Mouse (Mus musculus) left cerebral cortex, adult 11 months (tissue): ENCODE results near the gene Mettl27.
"Not testable (repeated sequence)": the region's sequence is repeated elsewhere in the genome, so short reads cannot be mapped to it uniquely, and the experiment has no call there.

ENCODE experiments used
- DNase-seq: peaks from one replicate; pipeline ENCODE4 v3.0.0; 2022; ENCODE audit warnings: low spot score

The Mettl27 gene

DNA sequence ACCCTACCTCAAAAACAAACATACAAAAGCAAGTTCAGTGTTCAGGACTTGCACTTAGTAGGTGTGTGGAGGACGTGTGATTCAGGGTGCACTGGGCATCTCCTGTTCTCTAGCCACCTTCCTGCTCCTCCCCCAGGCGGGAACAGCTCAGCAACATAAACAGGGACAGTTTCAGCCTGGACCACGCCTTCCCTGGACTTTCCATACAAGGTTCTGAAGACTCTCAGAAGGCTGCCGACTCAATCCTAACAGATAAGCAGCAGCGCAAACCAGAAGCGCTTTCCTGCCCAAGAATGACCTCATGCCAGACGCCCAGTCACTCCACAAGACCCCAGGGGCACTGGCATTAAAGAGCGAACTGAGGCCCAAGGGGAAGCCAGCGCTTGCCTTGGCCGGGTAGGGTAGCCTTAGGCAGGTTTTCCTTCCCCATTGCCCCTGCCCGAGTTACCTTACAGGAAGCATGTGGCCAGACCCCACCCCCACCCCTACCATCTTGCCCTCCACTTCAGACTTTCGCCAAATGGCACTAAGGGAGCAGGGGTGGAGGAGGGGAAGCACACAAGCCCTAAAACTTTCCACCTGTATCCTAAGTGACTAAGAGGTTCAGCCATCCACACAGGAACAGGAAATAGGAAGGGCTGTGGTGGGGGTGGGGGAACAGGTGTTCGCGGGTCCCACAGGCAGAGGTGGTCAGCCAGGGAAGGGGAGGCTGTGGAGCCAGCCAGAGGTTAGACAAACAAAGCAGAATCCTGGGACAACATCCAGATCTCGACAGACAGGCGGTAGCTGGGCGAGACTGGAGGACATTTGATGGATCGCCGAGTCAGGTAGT is 19.1 kb downstream of the Mettl27 start:
- DNase-seq: no peak

DNA sequence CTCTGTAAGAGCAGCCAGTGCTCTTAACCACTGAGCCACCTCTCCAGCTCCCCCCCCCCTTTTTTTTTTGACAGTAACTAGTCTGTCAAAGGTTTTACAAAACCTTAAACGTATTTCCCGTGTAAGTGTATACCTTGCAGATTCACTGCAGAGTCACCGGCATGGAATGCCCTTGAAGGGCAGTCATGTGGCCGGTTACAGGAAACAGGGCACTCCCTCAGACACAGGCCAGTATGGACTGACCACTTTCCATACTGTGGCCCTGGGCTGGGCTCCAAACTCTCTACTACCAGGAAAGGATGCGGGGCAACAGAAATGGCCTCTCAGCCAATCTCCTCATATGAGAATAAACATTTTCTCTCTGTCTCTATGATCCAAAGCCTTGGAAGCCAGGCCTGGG is 23.3 kb downstream of the Mettl27 start:
- no peak for DNase-seq

DNA sequence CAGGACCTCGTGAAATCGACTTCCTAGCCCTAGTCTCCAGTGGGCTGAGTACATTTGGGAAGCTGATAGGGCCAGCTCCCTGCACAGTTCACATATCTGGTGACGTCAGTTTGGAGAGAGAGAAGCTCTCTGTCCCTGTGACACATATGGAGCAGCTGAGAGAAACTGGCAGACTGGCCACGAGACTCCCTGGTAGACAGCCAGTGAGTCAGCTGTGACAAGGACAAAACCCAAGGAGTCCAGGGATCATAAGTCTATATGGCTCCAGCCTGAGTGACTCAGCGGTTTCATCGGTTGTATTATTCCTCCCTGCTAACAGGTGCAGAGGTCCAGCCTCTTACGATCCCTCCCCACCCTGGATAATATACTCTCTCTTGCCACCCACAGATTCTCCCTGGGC is 26.9 kb downstream of the Mettl27 start:
- DNase-seq: no peak

DNA sequence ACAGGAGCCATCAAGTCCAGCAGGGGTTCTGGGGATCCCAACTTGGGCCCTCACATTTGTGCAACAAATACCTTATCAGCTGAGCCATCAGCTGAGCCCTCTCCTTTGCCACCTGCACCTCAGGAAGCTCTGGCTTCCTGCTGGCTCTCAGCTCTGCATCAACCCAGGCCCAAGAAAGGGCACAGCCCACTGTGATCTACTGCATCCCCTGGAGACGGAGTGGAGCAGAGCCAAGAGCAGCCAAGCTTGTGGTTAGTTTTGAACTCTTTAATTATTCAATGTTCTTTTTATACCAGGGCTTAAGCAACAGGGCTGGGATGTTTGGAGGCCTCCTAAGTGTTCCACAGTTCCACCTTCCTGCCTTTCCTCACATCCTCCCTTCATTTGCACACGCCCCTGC is 28.3 kb downstream of the Mettl27 start:
- no peak for DNase-seq

DNA sequence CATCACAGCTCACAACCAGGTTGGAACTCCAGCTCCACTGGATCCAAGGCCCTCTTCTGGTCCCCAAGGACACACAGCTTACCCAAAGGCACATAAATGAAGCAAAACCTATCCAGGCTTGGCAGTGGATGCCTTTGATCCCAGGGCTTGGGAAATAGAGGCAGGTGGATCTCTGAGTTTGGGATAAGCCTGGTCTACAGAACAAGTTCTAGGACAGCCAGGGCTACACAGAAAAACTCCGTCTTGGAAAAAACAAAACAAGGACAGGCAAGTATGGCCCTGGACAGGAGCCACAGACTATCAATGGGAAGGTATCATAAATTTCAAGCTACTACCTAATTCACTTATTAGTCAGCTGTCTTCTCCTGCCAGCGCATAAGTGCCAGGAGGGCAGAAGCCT is 29.4 kb downstream of the Mettl27 start:
- DNase-seq: no peak

DNA sequence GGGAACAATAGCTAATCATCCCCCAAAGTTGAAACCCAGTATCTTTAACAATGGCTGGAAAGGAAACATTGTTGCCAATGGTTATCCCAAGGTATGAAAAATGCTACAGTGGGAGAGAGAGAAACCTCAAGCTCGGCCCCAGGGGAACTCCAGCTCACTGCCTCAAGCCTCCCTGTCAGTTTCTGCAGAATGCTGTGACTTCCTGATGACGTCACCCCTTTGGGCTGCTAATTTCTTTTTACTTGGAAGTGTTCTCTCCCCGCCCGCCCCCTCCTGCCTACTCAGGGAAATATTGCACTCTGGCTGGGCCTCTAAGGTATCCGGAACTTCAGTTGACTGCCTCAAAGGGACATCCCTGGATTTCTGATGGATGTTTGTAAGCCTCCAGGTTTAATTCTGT is 31.4 kb downstream of the Mettl27 start:
- no peak for DNase-seq

DNA sequence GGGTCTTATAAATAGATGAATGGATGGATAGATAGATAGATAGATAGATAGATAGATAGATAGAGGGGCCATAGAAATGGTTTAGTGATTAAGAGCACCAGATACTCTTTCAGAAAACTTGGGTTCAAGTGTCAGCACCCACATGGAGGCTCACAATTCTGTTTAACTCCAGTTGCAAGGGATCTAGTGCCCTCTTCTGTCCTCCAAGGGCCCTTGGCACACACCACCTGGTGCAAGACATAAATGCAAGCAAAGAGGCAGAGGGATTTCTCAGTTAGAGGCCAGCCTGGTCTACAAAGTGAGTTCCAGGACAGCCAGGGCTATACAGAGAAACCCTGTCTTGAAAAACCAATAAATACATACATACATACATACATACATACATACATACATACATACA is 32.5 kb downstream of the Mettl27 start:
- DNase-seq: not testable (repeated sequence)

DNA sequence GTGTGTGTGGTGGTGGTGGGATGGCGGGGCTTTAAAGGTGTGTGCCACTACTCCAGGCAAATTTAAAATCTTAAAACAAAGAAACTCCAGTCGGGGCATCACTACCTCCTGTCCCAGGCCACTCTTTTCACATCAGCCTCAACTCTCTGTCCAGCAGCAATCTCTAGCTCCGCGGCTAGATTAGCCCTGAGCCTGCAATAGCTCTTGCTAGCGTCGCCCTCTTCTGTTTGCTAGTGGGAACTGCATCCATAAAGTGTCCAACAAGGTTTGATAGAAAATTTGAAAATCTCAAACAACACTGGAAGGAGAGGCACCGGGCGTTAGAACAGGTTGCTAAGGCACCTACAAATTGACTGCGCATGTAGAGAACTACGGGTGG is 33.3 kb downstream of the Mettl27 start:
- peak; percentile 51 for DNase-seq

DNA sequence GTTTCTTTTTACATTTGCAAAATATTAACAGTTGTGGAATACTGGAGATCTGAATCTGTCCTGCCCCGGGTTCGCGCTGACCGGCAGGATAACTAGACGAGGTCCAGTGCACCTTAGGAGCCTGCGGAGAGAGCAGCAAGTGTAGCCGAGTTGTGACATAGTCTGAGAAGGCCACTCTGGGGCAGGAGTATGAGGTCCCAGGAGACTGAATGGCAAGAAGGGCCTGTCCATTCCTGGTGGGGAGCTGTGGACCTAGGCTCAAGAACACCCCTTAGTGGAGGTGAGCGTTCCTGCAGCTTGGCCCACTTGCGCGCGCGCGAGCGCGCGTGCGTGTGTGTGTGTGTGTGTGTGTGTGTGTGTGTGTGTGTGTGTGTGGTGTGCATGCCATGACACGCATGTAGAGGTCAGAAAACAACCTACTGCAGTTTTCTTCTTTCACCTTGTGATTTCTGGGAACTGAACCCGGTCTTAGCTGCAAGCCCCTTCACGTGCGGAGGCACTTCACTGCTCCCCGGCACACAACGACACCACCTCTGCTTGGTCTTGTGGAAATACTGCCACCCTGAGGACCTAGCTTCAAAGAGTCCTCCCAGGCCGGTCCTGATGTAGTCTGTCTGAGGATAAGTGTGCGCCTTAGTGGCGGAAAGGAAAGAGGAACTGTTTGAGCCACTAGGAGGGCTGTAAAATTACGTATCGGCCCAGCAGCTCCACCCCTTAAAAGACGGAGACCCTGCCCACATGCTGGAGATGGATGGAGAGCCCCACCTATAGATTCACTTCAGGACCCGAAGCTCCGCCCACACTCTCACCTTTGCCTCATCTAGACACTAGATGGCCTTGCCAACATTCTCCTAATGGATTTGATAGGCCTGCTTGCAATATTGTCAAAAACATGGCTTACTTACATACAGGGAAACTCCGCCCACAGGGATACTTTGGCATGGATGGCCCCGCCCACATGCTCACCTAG is 34.0 kb downstream of the Mettl27 start:
- DNase-seq: no peak

DNA sequence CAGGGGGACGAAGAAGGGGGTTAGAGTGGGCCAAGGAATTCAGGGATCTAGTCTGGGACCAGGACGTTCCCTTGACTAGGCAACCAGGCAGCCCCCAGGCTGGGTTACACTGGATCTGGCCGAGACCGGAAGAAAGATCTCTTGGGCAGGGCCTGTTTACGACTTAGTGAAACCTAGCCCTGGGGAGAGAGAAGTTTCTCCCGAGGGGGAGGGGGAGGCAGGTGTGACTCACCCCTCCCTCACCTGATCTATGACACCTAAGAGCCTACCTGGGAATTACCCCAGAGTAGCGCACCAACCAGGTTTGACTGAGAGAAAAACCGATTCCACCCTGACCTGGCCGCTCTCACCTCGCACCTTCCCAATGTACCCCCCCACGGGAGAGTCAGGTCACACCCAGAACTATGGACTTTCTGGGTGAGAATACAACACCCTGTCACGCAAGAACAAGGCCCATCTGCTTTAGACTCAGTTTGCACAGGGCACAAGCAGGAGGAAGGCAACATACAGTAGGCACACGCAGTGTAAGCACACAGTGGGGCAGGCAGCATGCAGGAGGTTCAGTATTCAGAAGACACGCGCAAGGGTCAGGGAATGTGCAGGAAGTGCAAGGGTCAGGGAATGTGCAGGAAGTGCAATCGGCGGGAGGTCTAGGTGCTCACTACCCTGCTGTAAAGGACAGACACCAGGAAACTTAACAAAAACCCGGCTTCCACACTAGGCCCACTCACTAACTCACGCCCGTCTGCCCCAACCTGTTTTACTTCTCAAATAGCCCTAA is 35.2 kb downstream of the Mettl27 start:
- DNase-seq: no peak

DNA sequence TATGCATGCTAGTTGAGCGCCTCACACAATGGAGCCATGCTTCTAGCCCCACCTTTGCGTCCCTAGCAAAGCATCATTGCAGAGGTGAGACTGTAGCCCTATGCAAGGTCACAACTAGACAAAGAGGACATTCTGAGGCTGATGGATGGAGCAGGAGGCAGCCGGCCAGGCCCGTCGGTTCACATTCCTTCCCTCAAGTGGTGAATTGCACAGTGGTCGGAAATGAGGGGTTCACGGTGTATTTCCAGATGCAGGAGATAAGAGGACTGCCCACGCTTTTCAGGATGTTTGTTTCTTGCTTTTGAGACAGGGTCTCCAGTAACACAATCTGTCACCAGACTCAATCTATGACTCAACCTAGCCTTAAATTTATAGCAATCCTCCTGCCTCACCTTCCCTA is 38.5 kb downstream of the Mettl27 start:
- no peak for DNase-seq

DNA sequence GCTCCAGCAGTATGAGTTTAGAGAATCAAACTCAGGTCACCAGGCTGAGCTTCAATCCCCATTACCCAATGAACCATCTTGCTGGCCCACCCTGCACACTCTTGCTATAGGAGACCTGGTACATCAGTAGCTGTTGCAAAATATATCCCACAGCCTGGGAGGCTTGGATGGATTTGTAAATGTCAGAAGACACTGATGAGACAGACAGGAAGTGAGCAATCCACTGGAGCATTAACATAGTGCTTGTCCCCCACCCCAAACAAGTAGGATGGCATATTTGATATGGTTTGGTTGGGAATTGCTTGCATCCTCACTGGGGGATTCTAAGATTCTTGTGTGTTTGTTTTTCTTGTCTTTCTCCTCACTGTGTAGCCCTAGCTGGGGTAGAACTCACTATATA is 40.9 kb downstream of the Mettl27 start:
- no peak for DNase-seq

DNA sequence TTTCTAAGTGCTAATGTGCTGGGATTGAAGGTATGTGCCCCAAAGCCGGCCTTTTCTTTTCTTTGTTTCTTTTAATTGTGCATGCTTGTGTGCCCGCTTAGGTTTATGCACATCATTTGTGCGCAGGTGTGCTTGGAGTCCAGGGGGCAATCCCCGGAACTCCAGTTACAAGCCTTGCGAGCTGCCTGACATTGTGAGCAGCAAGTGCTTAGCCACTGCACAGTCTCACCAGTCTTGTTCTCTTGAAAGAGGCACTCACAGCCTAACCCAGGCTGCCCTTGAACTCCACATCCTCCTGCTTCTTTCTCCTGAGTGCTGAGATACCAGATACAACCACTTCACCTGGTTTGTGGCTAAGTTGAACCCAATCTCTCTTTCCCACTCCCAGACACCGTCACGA is 41.4 kb downstream of the Mettl27 start:
- DNase-seq: no peak

DNA sequence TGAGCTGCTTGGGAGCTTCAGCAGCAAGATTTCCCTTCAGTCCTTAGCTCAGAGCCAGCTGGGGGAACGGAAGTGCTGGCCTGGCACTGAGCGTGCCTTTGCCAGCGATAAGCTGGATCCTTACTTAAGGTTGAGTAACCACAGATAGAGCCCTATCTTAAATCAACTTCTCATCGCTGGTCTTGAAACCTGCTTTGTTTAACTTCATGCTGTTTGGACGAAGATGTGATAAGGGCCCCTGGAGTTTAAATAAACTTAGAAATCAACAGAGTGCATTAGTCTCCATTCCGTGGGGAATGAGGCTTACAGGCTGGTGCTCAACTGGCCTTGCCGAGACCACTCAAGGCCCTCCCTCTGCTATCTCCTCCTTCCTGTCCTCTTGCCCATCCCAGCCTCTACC is 42.1 kb downstream of the Mettl27 start:
- no peak for DNase-seq

DNA sequence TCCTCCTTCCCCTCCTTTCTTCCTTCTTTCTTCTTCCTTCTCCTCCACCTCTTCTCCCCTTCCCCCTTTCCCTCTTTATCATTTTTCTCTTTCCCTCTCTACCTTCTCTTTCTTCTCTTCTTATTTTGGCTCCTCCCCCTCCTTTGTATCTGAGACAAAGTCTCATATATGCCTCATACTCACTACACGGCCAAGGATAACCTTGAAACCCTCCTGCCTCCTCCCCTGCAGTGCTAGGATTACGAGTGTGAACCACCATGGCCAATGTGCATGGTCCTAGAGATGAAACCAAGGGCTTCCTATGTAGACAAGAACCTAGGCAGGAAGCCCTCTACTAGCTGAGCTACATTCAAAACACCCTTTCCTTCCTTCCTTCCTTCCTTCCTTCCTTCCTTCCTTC is 42.8 kb downstream of the Mettl27 start:
- DNase-seq: no peak

DNA sequence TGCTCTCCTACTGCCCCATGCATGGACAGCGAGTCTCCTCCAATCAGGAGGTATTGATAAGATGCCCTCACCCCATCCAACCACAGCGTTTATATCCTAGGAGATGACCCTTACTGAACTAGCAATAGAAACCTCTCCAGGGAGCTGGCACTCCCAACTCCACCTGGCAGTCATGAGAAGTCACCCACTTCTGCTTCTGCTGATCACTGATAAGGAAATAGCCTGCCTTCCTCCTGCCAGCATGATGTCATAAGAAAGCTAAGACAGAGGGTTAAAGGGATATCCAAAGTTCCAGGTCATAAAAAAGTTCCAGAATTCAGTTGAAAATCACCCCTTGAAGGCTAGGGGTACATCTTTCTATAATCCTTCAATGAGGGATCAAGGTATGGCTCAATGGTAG is 44.0 kb downstream of the Mettl27 start:
- no peak for DNase-seq

DNA sequence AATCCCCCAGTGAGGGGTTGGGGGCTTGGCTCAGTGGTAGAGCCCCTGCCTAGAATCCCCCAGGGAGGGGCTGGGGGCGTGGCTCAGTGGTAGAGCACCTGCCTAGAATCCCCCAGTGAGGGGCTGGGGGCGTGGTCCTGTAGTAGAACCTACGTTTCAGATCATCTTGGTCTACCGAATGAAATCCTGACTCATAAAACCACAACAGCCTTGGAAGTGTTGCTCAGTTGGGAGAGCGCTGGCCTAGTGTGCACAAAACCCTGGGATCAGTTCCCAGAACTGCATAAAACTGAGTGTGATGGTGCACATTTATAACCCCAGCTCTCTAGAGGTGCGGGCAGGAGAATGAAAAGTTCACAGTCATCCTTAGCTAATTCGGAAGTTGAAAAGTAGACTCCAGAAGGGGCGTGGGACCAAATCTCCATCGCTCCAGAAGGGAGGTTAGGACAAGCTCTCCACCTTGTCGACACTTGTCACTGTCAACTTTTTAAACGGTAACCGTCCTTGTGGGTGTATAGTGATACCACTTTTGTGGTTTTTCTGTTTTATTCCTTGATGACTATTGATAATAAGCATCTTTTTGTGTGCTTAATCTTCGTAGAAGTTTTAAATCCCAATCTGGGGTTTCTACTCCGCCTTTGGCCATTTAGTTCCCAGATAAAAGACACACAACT is 44.5 kb downstream of the Mettl27 start:
- DNase-seq: no peak

DNA sequence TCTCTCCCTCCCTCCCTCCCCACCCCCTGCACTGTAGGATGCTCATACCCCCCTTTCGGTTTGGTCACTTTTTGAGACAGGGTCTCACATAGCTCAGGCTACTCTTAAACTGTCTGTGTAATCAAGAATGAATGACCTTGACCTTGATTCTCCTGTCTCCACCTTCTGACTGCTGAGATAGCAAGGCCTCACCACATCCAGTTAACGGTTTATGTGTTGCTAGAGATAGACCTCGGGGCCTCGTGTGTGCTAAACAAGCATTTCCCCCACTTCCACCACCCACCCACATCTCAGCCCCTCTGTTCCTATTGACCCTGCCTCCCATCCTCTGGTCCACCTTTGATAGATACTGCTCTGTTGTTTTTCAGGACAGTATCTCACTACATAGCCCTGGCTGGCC is 45.7 kb downstream of the Mettl27 start:
- no peak for DNase-seq

DNA sequence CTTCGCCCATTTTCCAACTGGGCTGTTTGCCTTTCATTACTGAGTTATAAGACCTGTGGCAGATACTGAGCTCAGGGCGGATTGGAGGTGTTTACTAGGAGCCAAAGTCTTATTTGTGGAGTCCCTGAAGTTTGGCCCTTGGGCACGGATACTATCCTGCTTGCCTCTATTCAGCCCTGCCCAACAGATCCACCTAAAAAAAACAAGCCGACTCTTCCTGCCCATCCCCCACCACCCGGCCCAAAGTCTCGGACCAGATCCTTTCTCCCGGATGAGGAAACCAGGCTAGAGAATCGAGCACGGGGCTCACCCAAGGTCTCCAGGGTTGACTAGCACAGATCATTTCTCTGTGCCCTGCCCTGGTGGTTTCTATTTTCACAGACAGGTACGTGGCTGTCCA is 49.0 kb downstream of the Mettl27 start:
- DNase-seq: no peak

DNA sequence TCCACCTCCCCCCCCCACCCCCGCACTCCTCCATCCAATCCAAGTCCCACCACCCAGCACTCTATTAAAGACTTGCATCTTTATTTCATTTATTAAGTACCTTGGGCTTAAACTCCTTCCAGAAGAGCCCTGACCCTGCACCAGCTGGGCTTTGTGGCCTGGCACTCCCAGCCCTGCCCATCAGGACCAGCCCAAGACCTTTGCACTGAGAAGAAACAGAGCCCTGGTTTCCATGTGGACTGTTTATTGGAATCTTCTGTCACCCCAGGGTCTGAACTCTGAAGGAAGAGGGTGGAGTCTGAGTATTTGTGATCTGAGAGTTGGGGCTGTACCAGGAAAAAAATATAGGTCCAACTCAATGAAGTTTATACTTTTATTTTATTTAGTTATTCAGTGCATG is 50.9 kb downstream of the Mettl27 start:
- no peak for DNase-seq

DNA sequence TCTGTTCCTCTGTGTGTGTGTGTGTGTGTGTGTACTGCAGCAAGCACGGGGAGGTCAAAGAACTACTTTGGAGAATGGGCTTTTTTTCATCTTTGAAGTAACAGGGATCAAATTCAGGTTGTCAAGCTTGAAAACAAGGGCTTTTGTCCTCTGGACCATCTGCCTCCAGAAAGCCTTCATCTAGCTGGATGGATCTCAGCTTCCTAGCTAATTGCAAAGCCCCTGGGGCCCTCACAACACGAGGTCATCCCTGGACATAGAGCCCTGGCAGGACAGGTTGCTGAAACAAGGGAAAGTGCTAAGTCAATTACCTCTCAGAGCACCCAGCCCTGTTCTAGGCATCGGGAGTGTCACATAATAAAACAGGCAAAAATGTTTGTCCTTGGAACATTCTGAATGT is 51.6 kb downstream of the Mettl27 start:
- DNase-seq: no peak
